Mouse (Mus musculus): ENCODE measurements around the gene Ltk. TPM values are rescaled to one million over a fixed set of nuclear protein-coding genes. Genes with fewer than 3 reads are reported as not detected.

Gene Ltk
- polyA plus RNA-seq, 2 experiments, result 0.10 to 0.13 TPM

- Histone ChIP-seq H3K36me3 (ENCODE audit: control insufficient read depth, insufficient read depth, low read length) (peaks cover 18% of the 10 kb centered on the region; the same call in 1 of the 2 replicates), H3K4me1 (ENCODE audit: control insufficient read depth, insufficient read depth, low read length) (peaks cover 24% of the 10 kb centered on the region; the same call in 1 of the 2 replicates), H3K9ac (ENCODE audit: low read depth, low read length, severe bottlenecking) (peak overlapping the region; percentile 87), H3K4me2 (replicated peaks; ENCODE audit: low read depth, low read length, severe bottlenecking) (peak overlapping the region; percentile 83), H3K27ac (replicated peaks; ENCODE audit: low read depth, low read length) (peak overlapping the region; percentile 52), H3K9me3 (ENCODE audit: control insufficient read depth, low read length) (no peaks in the 10 kb centered on the region), H3K27me3 (ENCODE audit: control insufficient read depth, insufficient read depth, low read length) (no peaks in the 10 kb centered on the region), H3K4me3 (replicated peaks; ENCODE audit: low read length) (peak overlapping the region; percentile 85)
- DNase-seq (ENCODE audit: low spot score) (peak; percentile 30), ATAC-seq (ENCODE audit: low FRiP score, low read depth) (peak; percentile 83)
- peak; percentile 57; the same call in 1 of the 2 replicates for TF ChIP-seq POLR2A (IDR thresholded peaks at IDR 0.05; ENCODE audit: borderline replicate concordance, extremely low read depth, insufficient read depth, insufficient read length)
- WGBS, result under 1% methylated on average over 36 of the region's 89 CpGs
Observed at GRCm38 (mm10) chr2:119799181-119799960, 39.1 kb upstream of the Ltk start.

DNA sequence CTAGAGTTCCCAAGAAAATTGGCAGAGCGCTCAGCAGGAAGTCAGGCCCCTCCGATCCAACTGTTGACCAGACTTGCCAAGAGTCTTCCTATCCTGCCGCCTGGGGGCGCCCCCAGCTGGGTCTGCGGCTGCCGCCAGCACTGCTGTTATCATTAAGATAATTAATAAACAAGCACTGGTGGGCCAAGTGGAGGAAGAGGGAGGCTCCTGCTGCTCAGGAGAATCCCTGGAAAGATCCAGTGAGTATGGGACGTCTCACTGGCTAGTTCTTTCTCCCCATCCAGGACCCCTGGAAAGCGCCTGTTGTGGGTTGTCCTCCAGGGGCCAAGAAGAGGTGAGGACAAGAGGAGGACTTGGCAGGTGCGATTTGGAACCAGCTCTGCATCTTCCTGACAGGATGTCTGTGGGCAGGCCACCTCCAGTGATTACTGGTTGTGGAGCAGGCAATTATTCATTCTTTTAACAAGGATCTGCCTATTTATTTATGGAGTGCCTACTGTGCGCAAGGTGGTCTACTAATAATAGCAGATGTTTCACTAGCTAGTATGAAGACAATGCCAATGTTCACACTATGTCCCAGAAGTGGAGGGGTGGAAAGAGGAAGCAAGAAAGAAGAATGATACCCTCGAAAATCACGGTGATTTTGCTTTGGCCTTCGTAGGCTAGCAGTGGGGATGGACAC lies 38.2 kb upstream of the Ltk start:
- no peak for DNase-seq (ENCODE audit: low spot score)
- H3K4me3 ChIP-seq (replicated peaks; ENCODE audit: low read length), result no peak overlapping the region

DNA sequence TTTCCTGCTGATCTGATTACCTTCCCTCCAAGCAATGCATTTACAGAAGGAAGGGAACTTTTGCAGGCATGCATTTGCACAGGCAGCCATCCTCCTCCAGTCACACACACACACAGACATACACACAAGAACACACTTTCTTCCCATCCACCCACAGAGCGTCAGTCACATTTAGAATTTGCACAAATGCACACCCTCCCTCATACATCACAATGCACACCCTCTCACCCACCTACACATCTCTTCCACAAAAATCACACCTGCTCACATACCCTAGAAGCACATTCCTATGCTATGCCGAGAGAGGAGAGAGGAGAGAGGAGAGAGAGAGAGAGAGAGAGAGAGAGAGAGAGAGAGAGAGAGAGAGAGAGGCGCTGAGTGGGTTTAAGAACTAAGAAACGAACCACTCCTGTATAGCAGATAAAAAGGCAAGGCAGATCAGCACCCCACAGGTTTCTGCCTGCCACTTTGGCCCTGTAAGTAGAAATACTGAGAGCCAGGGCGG lies 37.1 kb upstream of the Ltk start, which contains the start of gene Tyro3:
Tyro3 (plus strand) TSS at position 455 of the 505 bp plus-strand sequence.
- Histone ChIP-seq H3K9ac (ENCODE audit: low read depth, low read length, severe bottlenecking) (no peak within 1 kb of the TSS), H3K27ac (replicated peaks; ENCODE audit: low read depth, low read length) (no peak within 1 kb of the TSS), H3K36me3 (ENCODE audit: control insufficient read depth, insufficient read depth, low read length) (0 out of 2 replicates have a peak, but pooled peaks cover 3% of the 10 kb centered on the region), H3K4me1 (ENCODE audit: control insufficient read depth, insufficient read depth, low read length) (peaks cover 19% of the 10 kb centered on the region; the same call in 1 of the 2 replicates), H3K27me3 (ENCODE audit: control insufficient read depth, insufficient read depth, low read length) (no peaks in the 10 kb centered on the region), H3K4me2 (replicated peaks; ENCODE audit: low read depth, low read length, severe bottlenecking) (0 out of 2 replicates have a peak within 1 kb of the TSS, but pooled peaks have one; percentile 83), H3K9me3 (ENCODE audit: control insufficient read depth, low read length) (no peaks in the 10 kb centered on the region), H3K4me3 (replicated peaks; ENCODE audit: low read length) (no peak within 1 kb of the TSS)
- DNase-seq (ENCODE audit: low spot score), result no peak
- 64% methylated on average over 5 of the region's 5 CpGs for WGBS
- ATAC-seq (ENCODE audit: low FRiP score, low read depth), result no peak
- TF ChIP-seq POLR2A (IDR thresholded peaks at IDR 0.05; ENCODE audit: borderline replicate concordance, extremely low read depth, insufficient read depth, insufficient read length), result no peak

More for the DNA sequence above, 38.2 kb upstream of the Ltk start:
- Histone ChIP-seq H3K36me3 (ENCODE audit: control insufficient read depth, insufficient read depth, low read length) (0 out of 2 replicates have a peak, but pooled peaks cover 8% of the 10 kb centered on the region), H3K27ac (replicated peaks; ENCODE audit: low read depth, low read length) (no peak overlapping the region), H3K9ac (ENCODE audit: low read depth, low read length, severe bottlenecking) (no peak overlapping the region), H3K4me2 (replicated peaks; ENCODE audit: low read depth, low read length, severe bottlenecking) (peak overlapping the region; percentile 83; the same call in 1 of the 2 replicates), H3K4me1 (ENCODE audit: control insufficient read depth, insufficient read depth, low read length) (peaks cover 24% of the 10 kb centered on the region; the same call in 1 of the 2 replicates), H3K27me3 (ENCODE audit: control insufficient read depth, insufficient read depth, low read length) (no peaks in the 10 kb centered on the region), H3K9me3 (ENCODE audit: control insufficient read depth, low read length) (no peaks in the 10 kb centered on the region)
- 10% methylated on average over 13 of the region's 13 CpGs for WGBS
- ATAC-seq (ENCODE audit: low FRiP score, low read depth), result no peak
- no peak for TF ChIP-seq POLR2A (IDR thresholded peaks at IDR 0.05; ENCODE audit: borderline replicate concordance, extremely low read depth, insufficient read depth, insufficient read length)

- TF ChIP-seq POLR2A (IDR thresholded peaks at IDR 0.05; ENCODE audit: borderline replicate concordance, extremely low read depth, insufficient read depth, insufficient read length), result no peak
- peaks cover 6% of the 10 kb centered on the region for H3K4me1 ChIP-seq (ENCODE audit: control insufficient read depth, insufficient read depth, low read length)
- no peaks in the 10 kb centered on the region for H3K27me3 ChIP-seq (ENCODE audit: control insufficient read depth, insufficient read depth, low read length)
- no peak overlapping the region for H3K27ac ChIP-seq (replicated peaks; ENCODE audit: low read depth, low read length)
- no peaks in the 10 kb centered on the region for H3K36me3 ChIP-seq (ENCODE audit: control insufficient read depth, insufficient read depth, low read length)
- no peak overlapping the region for H3K4me3 ChIP-seq (replicated peaks; ENCODE audit: low read length)
- ATAC-seq (ENCODE audit: low FRiP score, low read depth) (no peak), DNase-seq (ENCODE audit: low spot score) (no peak)
- H3K9ac ChIP-seq (ENCODE audit: low read depth, low read length, severe bottlenecking), result no peak overlapping the region
- H3K9me3 ChIP-seq (ENCODE audit: control insufficient read depth, low read length), result no peaks in the 10 kb centered on the region
- 82% methylated on average over 2 of the region's 2 CpGs for WGBS
- H3K4me2 ChIP-seq (replicated peaks; ENCODE audit: low read depth, low read length, severe bottlenecking), result no peak overlapping the region
Observed at GRCm38 (mm10) chr2:119789996-119790395, 29.8 kb upstream of the Ltk start.
